Mouse (Mus musculus) MEL (cell line): ENCODE results near the gene Gm26938.

Experiments
- CHD1 ChIP-seq: IDR thresholded peaks from 2 replicates; pipeline ENCODE4 v1.6.1; 2012; ENCODE audit warnings: low read depth, mild to moderate bottlenecking, inconsistent platforms, low read length, improper control_type of control experiment
- CTCF ChIP-seq, 3 experiments: IDR thresholded peaks in 2 of 3; conservative IDR thresholded peaks in 1 of 3; 2 replicates each; pipeline ENCODE4 v1.5.1; 2011 to 2012; ENCODE audit warnings: low read length in 3 of 3, low read depth in 2 of 3, mild to moderate bottlenecking in 2 of 3, improper control_type of control experiment in 1 of 3, inconsistent platforms in 1 of 3, mixed read lengths in 1 of 3, moderate library complexity in 1 of 3; ENCODE audit not compliant: control insufficient read depth in 1 of 3, insufficient read depth in 1 of 3, poor library complexity in 1 of 3, severe bottlenecking in 1 of 3
- ETS1 ChIP-seq: IDR thresholded peaks from 2 replicates; pipeline ENCODE4 v1.6.1; 2012; ENCODE audit warnings: low read depth, mild to moderate bottlenecking, inconsistent platforms, low read length, improper control_type of control experiment, moderate library complexity
- HCFC1 ChIP-seq: IDR thresholded peaks from 2 replicates; pipeline ENCODE4 v1.6.1; 2012; ENCODE audit warnings: low read depth, mild to moderate bottlenecking, inconsistent platforms, low read length, improper control_type of control experiment, moderate library complexity
- JUND ChIP-seq: IDR thresholded peaks from 2 replicates; pipeline ENCODE4 v1.6.1; 2011; ENCODE audit warnings: low read depth, mild to moderate bottlenecking, improper control_type of control experiment, low read length
- MXI1 ChIP-seq: IDR thresholded peaks from 2 replicates; pipeline ENCODE4 v1.6.1; 2011; ENCODE audit warnings: mild to moderate bottlenecking, low read depth, low read length, improper control_type of control experiment
- MYB ChIP-seq: IDR thresholded peaks from 2 replicates; pipeline ENCODE4 v1.6.1; 2011; ENCODE audit warnings: mild to moderate bottlenecking, low read depth, low read length, improper control_type of control experiment
- NELFE ChIP-seq: IDR thresholded peaks from 2 replicates; pipeline ENCODE4 v1.6.1; 2011; ENCODE audit warnings: low read depth, low read length, improper control_type of control experiment
- POLR2A ChIP-seq, 2 experiments: IDR thresholded peaks; 2 replicates each; pipeline ENCODE4 v1.6.1; 2011 to 2012; ENCODE audit warnings: low read length in 2 of 2, mild to moderate bottlenecking in 2 of 2, control low read depth in 1 of 2, improper control_type of control experiment in 1 of 2, low read depth in 1 of 2, moderate library complexity in 1 of 2; ENCODE audit not compliant: control insufficient read depth in 1 of 2, insufficient read depth in 1 of 2, poor library complexity in 1 of 2
- RCOR1 ChIP-seq: IDR thresholded peaks from 2 replicates; pipeline ENCODE4 v1.6.1; 2012; ENCODE audit warnings: low read depth, mild to moderate bottlenecking, inconsistent platforms, low read length, improper control_type of control experiment
- TBP ChIP-seq: IDR thresholded peaks from 2 replicates; pipeline ENCODE4 v1.8.0; 2011; ENCODE audit warnings: low read depth, low read length, improper control_type of control experiment
- USF1 ChIP-seq: IDR thresholded peaks from 2 replicates; pipeline ENCODE4 v1.6.1; 2014; ENCODE audit warnings: low read depth, mild to moderate bottlenecking, inconsistent platforms, low read length, improper control_type of control experiment, moderate library complexity

- TF ChIP-seq CTCF (IDR thresholded peaks at IDR 0.05 in 2 of 3, conservative IDR thresholded peaks at IDR 0.05 in 1 of 3; ENCODE audit: control insufficient read depth in 1 of 3, insufficient read depth in 1 of 3, low read depth in 2 of 3, low read length in 3 of 3, poor library complexity in 1 of 3, severe bottlenecking in 1 of 3) (no peak), ETS1 (peak; percentile 59; the same call in 1 of the 2 replicates), JUND (no peak), RCOR1 (no peak), USF1 (no peak), TBP (peak; percentile 97), CHD1 (no peak), HCFC1 (peak; percentile 97), POLR2A (IDR thresholded peaks at IDR 0.05; ENCODE audit: control insufficient read depth in 1 of 2, insufficient read depth in 1 of 2, low read depth in 1 of 2, low read length in 2 of 2, poor library complexity in 1 of 2) (peak; percentile 91 to 96), MXI1 (peak; percentile 88), NELFE (peak; percentile 93), MYB (no peak)
These were observed at the start of gene Gm26938, which contains the start of gene Psmg3 for GRCm38 (mm10) chr5:139826357-139827055.
